Mouse (Mus musculus): ENCODE measurements at regions not wholly inside any gene's neighbourhood (a gene's known extent, or its start where the extent isn't known, plus 50 kb on each side); places are given as distances from the start of the nearest gene placed in this dataset.
"Not testable (repeated sequence)": the region's sequence is repeated elsewhere in the genome, so short reads cannot be mapped to it uniquely, and the experiment has no call there.

- no peaks in the 10 kb centered on the region for H3K9me3 ChIP-seq (ENCODE audit: low read length)
- no peaks in the 10 kb centered on the region for H3K4me1 ChIP-seq (ENCODE audit: insufficient read depth, low read length)
- WGBS = 78% methylated on average over 4 of the region's 4 CpGs
- no peak overlapping the region for H3K4me3 ChIP-seq (ENCODE audit: low read length)
- ATAC-seq (ENCODE audit: low FRiP score, low TSS enrichment) = peak; percentile 83
- no peaks in the 10 kb centered on the region for H3K36me3 ChIP-seq (ENCODE audit: insufficient read depth, low read length)
- no peak overlapping the region for H3K27ac ChIP-seq (ENCODE audit: low read length)
- H3K27me3 ChIP-seq (ENCODE audit: insufficient read depth, low read length) = no peaks in the 10 kb centered on the region
- H3K4me2 ChIP-seq (replicated peaks; ENCODE audit: low read depth, low read length) = no peak overlapping the region
- no peak overlapping the region for H3K9ac ChIP-seq (replicated peaks; ENCODE audit: low read length)
Measured at GRCm38 (mm10) chr15:3770312-3770711, 187.0 kb upstream of the Ghr start.

- ATAC-seq (ENCODE audit: low FRiP score, low TSS enrichment) = no peak
- Histone ChIP-seq H3K4me3 (ENCODE audit: low read length) (no peak overlapping the region), H3K36me3 (ENCODE audit: insufficient read depth, low read length) (no peaks in the 10 kb centered on the region), H3K9ac (replicated peaks; ENCODE audit: low read length) (no peak overlapping the region), H3K4me1 (ENCODE audit: insufficient read depth, low read length) (no peaks in the 10 kb centered on the region), H3K4me2 (replicated peaks; ENCODE audit: low read depth, low read length) (no peak overlapping the region), H3K27ac (ENCODE audit: low read length) (no peak overlapping the region), H3K9me3 (ENCODE audit: low read length) (no peaks in the 10 kb centered on the region), H3K27me3 (ENCODE audit: insufficient read depth, low read length) (no peaks in the 10 kb centered on the region)
- WGBS = 86% methylated on average over 3 of the region's 3 CpGs
Measured at GRCm38 (mm10) chr15:3764726-3765125, 181.4 kb upstream of the Ghr start.

DNA sequence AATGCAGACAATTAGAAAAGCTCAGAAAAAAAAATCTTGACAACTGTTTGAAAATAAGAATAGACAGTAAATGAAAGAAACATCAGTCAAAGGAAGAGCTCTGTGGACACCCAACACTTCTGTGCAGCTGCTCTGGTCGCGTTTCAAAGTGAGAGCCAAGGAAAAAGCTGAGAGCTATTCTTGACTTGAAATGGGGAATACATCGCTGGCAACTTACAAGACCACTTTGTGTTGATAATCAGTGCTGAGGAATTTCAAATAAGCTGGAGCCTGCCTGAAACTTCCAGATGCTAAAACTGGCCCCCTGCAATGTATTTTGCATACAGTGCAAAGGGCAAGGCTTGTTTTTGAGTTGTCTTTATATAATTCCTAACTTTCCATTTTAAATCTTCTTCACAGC lies 177.1 kb upstream of the Ghr start:
- no peak for ATAC-seq (ENCODE audit: low FRiP score, low TSS enrichment)
- Histone ChIP-seq H3K4me2 (replicated peaks; ENCODE audit: low read depth, low read length) (no peak overlapping the region), H3K27me3 (ENCODE audit: insufficient read depth, low read length) (no peaks in the 10 kb centered on the region)

DNA sequence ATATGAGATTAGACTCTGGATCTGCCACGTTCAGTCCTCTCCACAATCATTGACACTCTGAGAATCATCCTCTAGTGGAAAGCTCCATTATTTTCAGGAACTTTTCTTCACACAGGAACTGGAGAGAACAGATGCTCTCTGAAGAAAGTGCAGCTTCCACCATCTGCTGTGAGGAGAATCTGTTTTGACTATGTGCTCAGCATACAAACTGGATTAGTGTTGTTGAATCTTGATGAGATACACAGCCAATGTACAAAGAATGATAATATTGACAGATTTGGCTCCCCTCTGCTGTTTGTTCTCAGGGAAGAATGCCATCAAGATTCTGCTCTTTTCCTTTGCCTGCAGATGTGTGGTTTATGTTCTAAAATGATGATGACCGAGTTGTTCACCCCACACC lies 172.3 kb upstream of the Ghr start:
- Histone ChIP-seq H3K27ac (ENCODE audit: low read length) (no peak overlapping the region), H3K4me1 (ENCODE audit: insufficient read depth, low read length) (no peaks in the 10 kb centered on the region), H3K27me3 (ENCODE audit: insufficient read depth, low read length) (no peaks in the 10 kb centered on the region), H3K9ac (replicated peaks; ENCODE audit: low read length) (no peak overlapping the region), H3K4me3 (ENCODE audit: low read length) (no peak overlapping the region), H3K9me3 (ENCODE audit: low read length) (no peaks in the 10 kb centered on the region), H3K4me2 (replicated peaks; ENCODE audit: low read depth, low read length) (no peak overlapping the region), H3K36me3 (ENCODE audit: insufficient read depth, low read length) (no peaks in the 10 kb centered on the region)
- no peak for ATAC-seq (ENCODE audit: low FRiP score, low TSS enrichment)
- 90% methylated on average over 2 of the region's 2 CpGs for WGBS

More for the DNA sequence above, 177.1 kb upstream of the Ghr start:
- H3K4me3 ChIP-seq (ENCODE audit: low read length) = no peak overlapping the region
- no peaks in the 10 kb centered on the region for H3K36me3 ChIP-seq (ENCODE audit: insufficient read depth, low read length)
- no peak overlapping the region for H3K9ac ChIP-seq (replicated peaks; ENCODE audit: low read length)
- WGBS = 36% methylated on average over 3 of the region's 3 CpGs
- no peak overlapping the region for H3K27ac ChIP-seq (ENCODE audit: low read length)
- H3K4me1 ChIP-seq (ENCODE audit: insufficient read depth, low read length) = no peaks in the 10 kb centered on the region
- H3K9me3 ChIP-seq (ENCODE audit: low read length) = no peaks in the 10 kb centered on the region

DNA sequence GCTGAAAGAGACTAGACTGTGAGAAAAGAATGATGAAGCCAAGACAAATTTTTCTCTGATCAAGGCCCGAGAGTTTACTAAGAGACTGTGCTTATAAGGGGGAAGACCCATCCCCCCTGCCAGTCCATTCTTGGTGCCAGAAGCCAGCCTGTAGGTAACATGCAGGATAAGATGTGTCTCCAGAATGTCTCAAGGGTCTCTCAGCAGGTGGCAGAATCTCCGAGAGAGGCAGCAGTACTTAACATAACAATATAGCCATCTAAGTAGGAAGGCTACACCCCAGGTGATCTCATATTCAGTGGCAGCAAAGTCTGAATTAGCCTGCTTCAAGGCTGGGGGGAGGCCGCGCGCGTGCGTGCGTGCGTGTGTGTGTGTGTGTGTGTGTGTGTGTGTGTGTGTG lies 164.8 kb upstream of the Ghr start:
- WGBS = 89% methylated on average over 9 of the region's 9 CpGs
- not testable (repeated sequence) for H3K9ac ChIP-seq (replicated peaks; ENCODE audit: low read length); H3K9me3 ChIP-seq (ENCODE audit: low read length); ATAC-seq (ENCODE audit: low FRiP score, low TSS enrichment); H3K4me2 ChIP-seq (replicated peaks; ENCODE audit: low read depth, low read length); H3K27ac ChIP-seq (ENCODE audit: low read length); H3K36me3 ChIP-seq (ENCODE audit: insufficient read depth, low read length); H3K4me3 ChIP-seq (ENCODE audit: low read length); H3K27me3 ChIP-seq (ENCODE audit: insufficient read depth, low read length); H3K4me1 ChIP-seq (ENCODE audit: insufficient read depth, low read length)

- no peak overlapping the region for H3K27ac ChIP-seq (ENCODE audit: low read length)
- H3K9me3 ChIP-seq (ENCODE audit: low read length) = no peaks in the 10 kb centered on the region
- no peak overlapping the region for H3K4me2 ChIP-seq (replicated peaks; ENCODE audit: low read depth, low read length)
- no peaks in the 10 kb centered on the region for H3K27me3 ChIP-seq (ENCODE audit: insufficient read depth, low read length)
- no peaks in the 10 kb centered on the region for H3K4me1 ChIP-seq (ENCODE audit: insufficient read depth, low read length)
- 71% methylated on average over 5 of the region's 5 CpGs for WGBS
- H3K36me3 ChIP-seq (ENCODE audit: insufficient read depth, low read length) = no peaks in the 10 kb centered on the region
- ATAC-seq (ENCODE audit: low FRiP score, low TSS enrichment) = no peak
- no peak overlapping the region for H3K9ac ChIP-seq (replicated peaks; ENCODE audit: low read length)
- H3K4me3 ChIP-seq (ENCODE audit: low read length) = no peak overlapping the region
Measured at GRCm38 (mm10) chr15:3743168-3743814, 160.0 kb upstream of the Ghr start.

DNA sequence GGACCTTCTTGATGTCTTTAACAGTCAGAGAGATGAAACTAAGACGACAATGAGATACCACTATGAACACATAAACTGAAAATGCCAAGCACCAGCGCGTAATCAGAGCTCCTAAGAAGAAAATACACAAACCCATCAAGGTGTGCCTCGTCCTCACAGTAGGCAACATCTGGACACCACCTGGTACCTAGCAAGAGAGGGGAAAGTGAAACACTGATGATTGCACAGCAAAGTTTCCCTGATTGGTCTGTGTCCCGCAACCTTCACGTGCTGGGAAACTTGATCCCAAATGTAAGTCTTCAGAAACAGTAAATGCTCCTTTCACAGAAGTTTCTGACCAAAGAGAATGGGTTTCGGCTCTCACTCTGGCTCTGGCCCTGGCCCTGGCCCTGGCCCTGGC lies 158.9 kb upstream of the Ghr start:
- no peaks in the 10 kb centered on the region for H3K27me3 ChIP-seq (ENCODE audit: insufficient read depth, low read length)
- no peak overlapping the region for H3K4me2 ChIP-seq (replicated peaks; ENCODE audit: low read depth, low read length)
- H3K9me3 ChIP-seq (ENCODE audit: low read length) = no peaks in the 10 kb centered on the region
- ATAC-seq (ENCODE audit: low FRiP score, low TSS enrichment) = no peak
- H3K4me1 ChIP-seq (ENCODE audit: insufficient read depth, low read length) = no peaks in the 10 kb centered on the region
- WGBS = 85% methylated on average over 7 of the region's 7 CpGs
- H3K27ac ChIP-seq (ENCODE audit: low read length) = no peak overlapping the region
- H3K4me3 ChIP-seq (ENCODE audit: low read length) = no peak overlapping the region
- H3K36me3 ChIP-seq (ENCODE audit: insufficient read depth, low read length) = no peaks in the 10 kb centered on the region
- H3K9ac ChIP-seq (replicated peaks; ENCODE audit: low read length) = no peak overlapping the region

DNA sequence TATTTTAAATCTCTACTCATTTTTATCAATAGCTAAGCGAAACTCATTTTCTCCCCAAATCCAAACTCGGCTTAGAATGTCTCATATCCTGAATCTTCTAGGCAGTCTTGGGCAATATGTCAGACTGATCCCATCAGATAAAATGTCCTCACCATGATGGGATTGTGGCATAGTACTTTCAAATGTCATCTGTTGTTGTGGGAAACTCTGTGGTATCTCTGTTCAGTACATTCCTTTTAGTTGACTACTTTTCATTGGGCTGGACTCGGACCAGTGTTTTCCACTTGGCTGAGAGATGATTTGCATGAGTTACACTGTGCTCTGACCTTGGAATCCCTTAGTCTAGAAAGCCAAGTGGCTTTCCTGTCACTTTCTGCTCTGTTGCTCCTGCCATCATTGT lies 141.9 kb upstream of the Ghr start:
- WGBS = 76% methylated on average over 3 of the region's 3 CpGs
- no peaks in the 10 kb centered on the region for H3K27me3 ChIP-seq (ENCODE audit: insufficient read depth, low read length)
- no peaks in the 10 kb centered on the region for H3K9me3 ChIP-seq (ENCODE audit: low read length)
- H3K4me2 ChIP-seq (replicated peaks; ENCODE audit: low read depth, low read length) = no peak overlapping the region
- H3K4me1 ChIP-seq (ENCODE audit: insufficient read depth, low read length) = no peaks in the 10 kb centered on the region
- H3K36me3 ChIP-seq (ENCODE audit: insufficient read depth, low read length) = no peaks in the 10 kb centered on the region
- no peak overlapping the region for H3K4me3 ChIP-seq (ENCODE audit: low read length)
- no peak overlapping the region for H3K9ac ChIP-seq (replicated peaks; ENCODE audit: low read length)
- ATAC-seq (ENCODE audit: low FRiP score, low TSS enrichment) = no peak
- H3K27ac ChIP-seq (ENCODE audit: low read length) = no peak overlapping the region

DNA sequence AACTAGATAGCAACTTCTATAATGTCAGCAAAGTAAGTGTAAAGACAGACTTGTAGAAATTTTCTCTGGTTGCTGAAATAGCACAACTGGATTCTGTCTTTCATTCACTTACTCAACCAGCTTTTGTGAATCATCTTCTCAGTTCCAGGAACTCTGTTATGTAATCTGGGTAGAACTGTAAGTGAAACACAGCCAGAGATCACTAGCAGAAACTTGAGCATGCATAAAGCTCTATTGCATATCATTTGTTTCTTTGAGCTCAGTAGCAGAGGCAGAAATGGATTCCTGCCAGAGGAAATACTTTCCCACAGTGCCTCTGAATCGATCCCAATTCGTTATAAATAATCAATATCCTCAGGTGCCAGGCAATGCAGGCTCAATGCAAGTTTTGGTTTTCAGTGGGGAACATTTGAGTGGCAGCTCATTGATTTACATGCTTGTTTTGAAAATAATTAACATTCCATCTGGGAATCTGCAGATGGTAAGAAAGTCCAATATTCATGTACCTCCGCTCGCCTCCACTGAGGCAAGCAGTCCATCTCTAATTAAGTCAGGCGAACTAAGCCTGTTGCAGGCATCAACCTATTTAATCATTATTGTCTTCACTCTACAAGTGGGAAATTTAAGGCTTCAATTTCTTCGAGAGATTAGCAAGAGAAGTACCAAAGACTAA lies 137.5 kb upstream of the Ghr start:
- no peaks in the 10 kb centered on the region for H3K9me3 ChIP-seq (ENCODE audit: low read length)
- H3K4me1 ChIP-seq (ENCODE audit: insufficient read depth, low read length) = no peaks in the 10 kb centered on the region
- H3K9ac ChIP-seq (replicated peaks; ENCODE audit: low read length) = no peak overlapping the region
- 86% methylated on average over 6 of the region's 6 CpGs for WGBS
- no peak overlapping the region for H3K4me3 ChIP-seq (ENCODE audit: low read length)
- no peaks in the 10 kb centered on the region for H3K27me3 ChIP-seq (ENCODE audit: insufficient read depth, low read length)
- H3K27ac ChIP-seq (ENCODE audit: low read length) = no peak overlapping the region
- no peak for ATAC-seq (ENCODE audit: low FRiP score, low TSS enrichment)
- no peak overlapping the region for H3K4me2 ChIP-seq (replicated peaks; ENCODE audit: low read depth, low read length)
- no peaks in the 10 kb centered on the region for H3K36me3 ChIP-seq (ENCODE audit: insufficient read depth, low read length)

- H3K27ac ChIP-seq (ENCODE audit: low read length) = no peak overlapping the region
- H3K36me3 ChIP-seq (ENCODE audit: insufficient read depth, low read length) = no peaks in the 10 kb centered on the region
- no peaks in the 10 kb centered on the region for H3K9me3 ChIP-seq (ENCODE audit: low read length)
- H3K4me2 ChIP-seq (replicated peaks; ENCODE audit: low read depth, low read length) = no peak overlapping the region
- no peak overlapping the region for H3K9ac ChIP-seq (replicated peaks; ENCODE audit: low read length)
- H3K4me3 ChIP-seq (ENCODE audit: low read length) = no peak overlapping the region
- H3K4me1 ChIP-seq (ENCODE audit: insufficient read depth, low read length) = no peaks in the 10 kb centered on the region
- no peaks in the 10 kb centered on the region for H3K27me3 ChIP-seq (ENCODE audit: insufficient read depth, low read length)
- WGBS = 86% methylated on average over 1 of the region's 1 CpGs
- ATAC-seq (ENCODE audit: low FRiP score, low TSS enrichment) = no peak
Measured at GRCm38 (mm10) chr15:3711764-3712163, 128.5 kb upstream of the Ghr start.
